ENCODE assay signal across 8 mouse cellular contexts in genomic region chr5:106457111-106457925, GRCm38 (mm10). TPM values are rescaled to one million over a fixed set of nuclear protein-coding genes. Genes with fewer than 3 reads are reported as not detected.
DNase-seq lines count a peak whose midpoint lies in the region; ATAC-seq and TF ChIP-seq lines count a peak whose summit lies in the region.

No protein-coding gene starts in this region.

- no peak for DNase-seq in heart, adult 9 months (ENCODE audit: low spot score in 2 of 2)
- peak; percentile 56 to 68 for DNase-seq in cerebellum, postnatal 14 days
- DNase-seq in heart, postnatal 4 days: peak; percentile 14
- DNase-seq in midbrain, postnatal 0 days (ENCODE audit: low spot score): no peak
- DNase-seq in gastrocnemius, adult 8-10 months (ENCODE audit: low spot score in 2 of 2): no peak

- H3K4me3 ChIP-seq in heart, embryonic 11.5 days (ENCODE audit: low read depth, low read length): peak overlapping the region; percentile 52
- H3K4me3 ChIP-seq in midbrain, postnatal 0 days (ENCODE audit: low read depth, low read length): peak overlapping the region; percentile 46

- peaks cover 87% of the 10 kb centered on the region for H3K27me3 ChIP-seq in heart, embryonic 11.5 days (ENCODE audit: control insufficient read depth, insufficient read depth, low read length)
- H3K27me3 ChIP-seq in midbrain, postnatal 0 days (ENCODE audit: insufficient read depth, low read length): peaks cover 23% of the 10 kb centered on the region

- H3K4me1 ChIP-seq in heart, embryonic 11.5 days (ENCODE audit: control insufficient read depth, insufficient read depth, low read length): peaks cover 7% of the 10 kb centered on the region
- H3K4me1 ChIP-seq in midbrain, postnatal 0 days (ENCODE audit: insufficient read depth, low read length): no peaks in the 10 kb centered on the region

- under 1% methylated on average over 63 of the region's 63 CpGs for WGBS in heart, embryonic 11.5 days (ENCODE audit: insufficient replicate concordance)
- under 1% methylated on average over 63 of the region's 63 CpGs for WGBS in midbrain, postnatal 0 days

- TF ChIP-seq CTCF in midbrain, postnatal 0 days (IDR thresholded peaks at IDR 0.05): no peak

- no peak for ATAC-seq in heart, embryonic 11.5 days (replicated peaks; ENCODE audit: insufficient number of reproducible peaks, low FRiP score, low TSS enrichment)
- no peak for ATAC-seq in midbrain, postnatal 0 days (ENCODE audit: low FRiP score)
- no peak for ATAC-seq in megakaryocyte, adult 5-6 weeks (ENCODE audit: poor library complexity, severe bottlenecking)
- ATAC-seq in erythroblast, adult 5-6 weeks (replicated peaks; ENCODE audit: low FRiP score, poor library complexity, severe bottlenecking): no peak

- no peaks in the 10 kb centered on the region for H3K9me3 ChIP-seq in heart, embryonic 11.5 days (replicated peaks; ENCODE audit: control insufficient read depth, low read length)
- H3K9me3 ChIP-seq in midbrain, postnatal 0 days (ENCODE audit: low read length): no peaks in the 10 kb centered on the region

- no peaks in the 10 kb centered on the region for H3K36me3 ChIP-seq in heart, embryonic 11.5 days (ENCODE audit: control insufficient read depth, insufficient read depth, low read length)
- no peaks in the 10 kb centered on the region for H3K36me3 ChIP-seq in midbrain, postnatal 0 days (ENCODE audit: insufficient read depth, low read length)

- no peak overlapping the region for H3K9ac ChIP-seq in heart, embryonic 11.5 days (ENCODE audit: low read depth, low read length)
- peak overlapping the region; percentile 52 for H3K9ac ChIP-seq in midbrain, postnatal 0 days (replicated peaks; ENCODE audit: low read length, poor library complexity, severe bottlenecking)

- no peak overlapping the region for H3K27ac ChIP-seq in heart, embryonic 11.5 days (ENCODE audit: low read depth, low read length)
- peak overlapping the region; percentile 40 for H3K27ac ChIP-seq in midbrain, postnatal 0 days (ENCODE audit: low read depth, low read length)

- peak overlapping the region; percentile 93 for H3K4me2 ChIP-seq in heart, embryonic 11.5 days
- H3K4me2 ChIP-seq in midbrain, postnatal 0 days (ENCODE audit: low read depth, low read length, poor library complexity, severe bottlenecking): peak overlapping the region; percentile 35

RNA-seq across cellular contexts. Expression of gene Barhl2, which starts 0.6 kb away (rescaled TPM):
- polyA plus RNA-seq in heart, embryonic 11.5 days (2014; fragmentation: Nextera tagmentation; extraction: Ambion mirVana): not detected in 2 replicates
- not detected for total RNA-seq in heart, postnatal 4 days (2021)
- 27.6 and 28.0 TPM in 2 replicates for total RNA-seq in midbrain, postnatal 0 days (2014; rRNA removed)
- 5.7 and 6.5 TPM in 2 replicates for polyA plus RNA-seq in midbrain, postnatal 0 days (2015; fragmentation: Nextera tagmentation; extraction: Ambion mirVana)
- total RNA-seq in gastrocnemius, adult 8-10 months (2022): not detected
- not detected in 2 replicates for total RNA-seq in megakaryocyte, adult 5-6 weeks (2015)
- not detected in 2 replicates for total RNA-seq in megakaryocyte, adult 5-6 weeks (2017)
- not detected in 2 replicates for total RNA-seq in erythroblast, adult 5-6 weeks (2015; ENCODE audit: low replicate concordance)
- total RNA-seq in erythroblast, adult 5-6 weeks (2017; ENCODE audit: low replicate concordance): not detected in 2 replicates

Comparison
In these comparisons a context has a peak if more than half of its experiments do, and no peak if none do; other contexts are left out.
1. DNase-seq: peak in cerebellum, postnatal 14 days (2 of 2) and heart, postnatal 4 days (single experiment); none in heart, adult 9 months (0 of 2), midbrain, postnatal 0 days (single experiment) and gastrocnemius, adult 8-10 months (0 of 2).
2. RNA of gene Barhl2, which starts 0.6 kb away (total RNA-seq): 27.6 to 28.0 TPM in midbrain, postnatal 0 days; not detected in heart, postnatal 4 days, not detected in gastrocnemius, adult 8-10 months, not detected in megakaryocyte, adult 5-6 weeks and not detected in erythroblast, adult 5-6 weeks; every median in the first group is over 10 times any median in the second.